ENCODE assay signal across 16 mouse cellular contexts in the genomic region with DNA sequence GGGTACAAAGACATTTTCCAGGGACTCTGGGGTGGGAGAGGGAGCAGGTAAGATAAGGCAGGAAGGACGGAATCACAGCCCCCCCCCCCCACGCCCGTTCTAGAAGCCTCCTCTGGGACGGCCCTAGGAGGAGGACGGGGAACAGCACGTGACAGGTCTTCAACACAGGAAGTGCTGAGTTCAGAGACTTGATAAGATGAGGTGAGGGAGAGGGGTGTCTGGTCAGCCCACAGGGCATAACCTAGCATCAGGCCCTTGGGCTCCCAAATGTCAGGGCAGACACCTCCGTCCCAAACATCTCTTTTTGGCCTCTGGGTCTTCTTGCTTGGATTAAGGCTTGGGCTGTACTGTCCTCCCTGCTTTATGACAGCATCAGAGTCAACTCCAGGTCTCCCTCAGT. TPM values are rescaled to one million over a fixed set of nuclear protein-coding genes. Genes with fewer than 3 reads are reported as not detected.
DNase-seq lines count a peak whose midpoint lies in the region; ATAC-seq and TF ChIP-seq lines count a peak whose summit lies in the region.
"Had no signal": no experiment of that assay in that cellular context is flagged by ENCODE, and none has a peak within 500 bp of the region (broad histone marks: within the 10 kb centered on the region; RNA-seq: fewer than 3 reads in every experiment).

No protein-coding gene starts in this region.

- no peak for DNase-seq in heart, postnatal 0 days (ENCODE audit: low spot score)
- DNase-seq in heart, adult 11 months, result no peak
- no peak for DNase-seq in neural tube, embryonic 10.5 days (ENCODE audit: extremely low spot score, low spot score)
- no peak for DNase-seq in kidney, postnatal 14 days
- no peak for DNase-seq in frontal cortex, postnatal 10 days (ENCODE audit: low spot score in 2 of 2)
- DNase-seq: cerebellum, adult 8-10 months; gastrocnemius, postnatal 10 days; lung, embryonic 14.5 days; right cerebral cortex, postnatal 14 days had no signal

- H3K9me3 ChIP-seq in heart, postnatal 0 days (replicated peaks; ENCODE audit: control insufficient read depth, low read length), result no peaks in the 10 kb centered on the region
- no peaks in the 10 kb centered on the region for H3K9me3 ChIP-seq in neural tube, embryonic 12.5 days
- no peaks in the 10 kb centered on the region for H3K9me3 ChIP-seq in hindbrain, embryonic 15.5 days
- no peaks in the 10 kb centered on the region for H3K9me3 ChIP-seq in neural tube, embryonic 15.5 days (replicated peaks)

- peaks cover 58% of the 10 kb centered on the region for H3K27me3 ChIP-seq in heart, postnatal 0 days (ENCODE audit: control insufficient read depth, insufficient read depth, low read length)
- peaks cover 31% of the 10 kb centered on the region; the same call in 1 of the 2 replicates for H3K27me3 ChIP-seq in neural tube, embryonic 12.5 days (replicated peaks)
- H3K27me3 ChIP-seq in hindbrain, embryonic 15.5 days, result peaks cover 10% of the 10 kb centered on the region
- H3K27me3 ChIP-seq in neural tube, embryonic 15.5 days (replicated peaks), result peaks cover 20% of the 10 kb centered on the region

- 0 out of 2 replicates have a peak, but pooled peaks have one; percentile 33 for ATAC-seq in heart, postnatal 0 days (ENCODE audit: insufficient read depth, low read depth)
- no peak; the same call in 1 of the 2 replicates for ATAC-seq in neural tube, embryonic 12.5 days (ENCODE audit: low FRiP score, low read depth)
- no peak for ATAC-seq in hindbrain, embryonic 15.5 days (ENCODE audit: low FRiP score, low read depth)
- ATAC-seq in neural tube, embryonic 15.5 days (ENCODE audit: low FRiP score), result no peak
- ATAC-seq: intestine, postnatal 0 days had no signal

- H3K4me1 ChIP-seq in heart, postnatal 0 days (ENCODE audit: control insufficient read depth, insufficient read depth), result no peaks in the 10 kb centered on the region
- H3K4me1 ChIP-seq in neural tube, embryonic 12.5 days, result peaks cover 14% of the 10 kb centered on the region
- H3K4me1 ChIP-seq in hindbrain, embryonic 15.5 days (replicated peaks), result peaks cover 12% of the 10 kb centered on the region
- peaks cover 12% of the 10 kb centered on the region for H3K4me1 ChIP-seq in neural tube, embryonic 15.5 days

- no peak overlapping the region for H3K4me3 ChIP-seq in heart, postnatal 0 days (ENCODE audit: low read depth, low read length)
- H3K4me3 ChIP-seq in neural tube, embryonic 12.5 days, result no peak overlapping the region
- H3K4me3 ChIP-seq in hindbrain, embryonic 15.5 days, result no peak overlapping the region
- H3K4me3 ChIP-seq in neural tube, embryonic 15.5 days (replicated peaks), result no peak overlapping the region

- no peak for TF ChIP-seq CTCF in heart, postnatal 0 days (IDR thresholded peaks at IDR 0.05; ENCODE audit: low read depth)

- H3K36me3 ChIP-seq in heart, postnatal 0 days (replicated peaks; ENCODE audit: control insufficient read depth, insufficient read depth, low read length), result no peaks in the 10 kb centered on the region
- H3K36me3 ChIP-seq in neural tube, embryonic 12.5 days, result no peaks in the 10 kb centered on the region
- H3K36me3 ChIP-seq in hindbrain, embryonic 15.5 days, result no peaks in the 10 kb centered on the region
- no peaks in the 10 kb centered on the region for H3K36me3 ChIP-seq in neural tube, embryonic 15.5 days

- H3K9ac ChIP-seq in heart, postnatal 0 days (replicated peaks; ENCODE audit: low read depth, low read length), result no peak overlapping the region
- H3K9ac ChIP-seq in neural tube, embryonic 12.5 days, result no peak overlapping the region
- no peak overlapping the region for H3K9ac ChIP-seq in hindbrain, embryonic 15.5 days
- no peak overlapping the region for H3K9ac ChIP-seq in neural tube, embryonic 15.5 days (replicated peaks)
- H3K9ac ChIP-seq: lung, embryonic 14.5 days had no signal

- WGBS in heart, postnatal 0 days, result 20% methylated on average over 6 of the region's 7 CpGs
- 61% methylated on average over 7 of the region's 7 CpGs for WGBS in neural tube, embryonic 12.5 days
- WGBS in hindbrain, embryonic 15.5 days, result 63% methylated on average over 7 of the region's 7 CpGs
- 63% methylated on average over 7 of the region's 7 CpGs for WGBS in neural tube, embryonic 15.5 days

- no peak for TF ChIP-seq EP300 in heart, postnatal 0 days (IDR thresholded peaks at IDR 0.05; ENCODE audit: low read depth)

- H3K27ac ChIP-seq in heart, postnatal 0 days (ENCODE audit: low read depth), result no peak overlapping the region
- no peak overlapping the region for H3K27ac ChIP-seq in neural tube, embryonic 12.5 days
- no peak overlapping the region for H3K27ac ChIP-seq in hindbrain, embryonic 15.5 days (replicated peaks)
- no peak overlapping the region for H3K27ac ChIP-seq in neural tube, embryonic 15.5 days (replicated peaks)

- no peak overlapping the region for H3K4me2 ChIP-seq in heart, postnatal 0 days (ENCODE audit: low read depth, low read length)
- peak overlapping the region; percentile 72 for H3K4me2 ChIP-seq in neural tube, embryonic 12.5 days (replicated peaks)
- peak overlapping the region; percentile 69; the same call in 1 of the 2 replicates for H3K4me2 ChIP-seq in hindbrain, embryonic 15.5 days
- peak overlapping the region; percentile 63; the same call in 1 of the 2 replicates for H3K4me2 ChIP-seq in neural tube, embryonic 15.5 days

RNA-seq across cellular contexts. Expression of gene Tnfrsf13c, which starts 0.9 kb away (rescaled TPM):
- 1.5 TPM in 1 of 2 replicates, not detected in the other for total RNA-seq in heart, postnatal 0 days (2014; rRNA removed; ENCODE audit: low replicate concordance)
- not detected in 2 replicates for polyA plus RNA-seq in heart, postnatal 0 days (2015; fragmentation: Nextera tagmentation; extraction: Ambion mirVana)
- 0.10 and 0.22 TPM in 2 replicates for polyA plus RNA-seq in neural tube, embryonic 12.5 days (2016; fragmentation: Nextera tagmentation; extraction: Ambion mirVana)
- 0.37 and 0.69 TPM in 2 replicates for polyA plus RNA-seq in hindbrain, embryonic 15.5 days (2015; fragmentation: Nextera tagmentation; extraction: Ambion mirVana)
- 0.66 and 0.90 TPM in 2 replicates for polyA plus RNA-seq in neural tube, embryonic 15.5 days (2015; fragmentation: Nextera tagmentation; extraction: Ambion mirVana)
- polyA plus RNA-seq: intestine, postnatal 0 days; lung, embryonic 14.5 days had no signal

RNA-seq across cellular contexts. Expression of gene Shisa8, which starts 10.6 kb away (rescaled TPM):
- total RNA-seq in heart, postnatal 0 days (2014; rRNA removed; ENCODE audit: low replicate concordance), result 0.19 and 7.5 TPM in 2 replicates
- polyA plus RNA-seq in heart, postnatal 0 days (2015; fragmentation: Nextera tagmentation; extraction: Ambion mirVana), result 0.07 and 0.23 TPM in 2 replicates
- 0.29 and 0.46 TPM in 2 replicates for polyA plus RNA-seq in neural tube, embryonic 12.5 days (2016; fragmentation: Nextera tagmentation; extraction: Ambion mirVana)
- polyA plus RNA-seq in hindbrain, embryonic 15.5 days (2015; fragmentation: Nextera tagmentation; extraction: Ambion mirVana), result 2.9 and 4.6 TPM in 2 replicates
- 4.6 and 6.7 TPM in 2 replicates for polyA plus RNA-seq in neural tube, embryonic 15.5 days (2015; fragmentation: Nextera tagmentation; extraction: Ambion mirVana)
- total RNA-seq: gastrocnemius, postnatal 10 days; megakaryocyte-erythroid progenitor cell, adult 5-6 weeks had no signal
- polyA plus RNA-seq: intestine, postnatal 0 days; stomach, embryonic 16.5 days had no signal

RNA-seq across cellular contexts. Expression of gene Cenpm, which starts 21.3 kb away (rescaled TPM):
- total RNA-seq in heart, postnatal 0 days (2014; rRNA removed; ENCODE audit: low replicate concordance), result 16.7 and 25.7 TPM in 2 replicates
- 22.5 and 25.6 TPM in 2 replicates for polyA plus RNA-seq in heart, postnatal 0 days (2015; fragmentation: Nextera tagmentation; extraction: Ambion mirVana)
- 45.5 and 45.8 TPM in 2 replicates for polyA plus RNA-seq in neural tube, embryonic 12.5 days (2016; fragmentation: Nextera tagmentation; extraction: Ambion mirVana)
- polyA plus RNA-seq in hindbrain, embryonic 15.5 days (2015; fragmentation: Nextera tagmentation; extraction: Ambion mirVana), result 24.0 and 25.4 TPM in 2 replicates
- polyA plus RNA-seq in neural tube, embryonic 15.5 days (2015; fragmentation: Nextera tagmentation; extraction: Ambion mirVana), result 17.8 and 23.4 TPM in 2 replicates

RNA-seq across cellular contexts. Expression of gene 1500009C09Rik, which starts 28.9 kb away (rescaled TPM):
- total RNA-seq in heart, postnatal 0 days (2014; rRNA removed; ENCODE audit: low replicate concordance), result not detected in 2 replicates
- polyA plus RNA-seq in heart, postnatal 0 days (2015; fragmentation: Nextera tagmentation; extraction: Ambion mirVana), result not detected in 2 replicates
- 1.7 and 3.2 TPM in 2 replicates for polyA plus RNA-seq in neural tube, embryonic 12.5 days (2016; fragmentation: Nextera tagmentation; extraction: Ambion mirVana)
- polyA plus RNA-seq in hindbrain, embryonic 15.5 days (2015; fragmentation: Nextera tagmentation; extraction: Ambion mirVana), result 15.9 and 16.6 TPM in 2 replicates
- 13.0 and 18.4 TPM in 2 replicates for polyA plus RNA-seq in neural tube, embryonic 15.5 days (2015; fragmentation: Nextera tagmentation; extraction: Ambion mirVana)
- total RNA-seq: gastrocnemius, postnatal 10 days; megakaryocyte-erythroid progenitor cell, adult 5-6 weeks had no signal
- polyA plus RNA-seq: heart, embryonic 14.5 days; intestine, postnatal 0 days; lung, embryonic 14.5 days; stomach, embryonic 16.5 days had no signal

RNA-seq across cellular contexts. Expression of gene Sept3, which starts 51.4 kb away (rescaled TPM):
- total RNA-seq in heart, postnatal 0 days (2014; rRNA removed; ENCODE audit: low replicate concordance), result 1.4 and 4.4 TPM in 2 replicates
- polyA plus RNA-seq in heart, postnatal 0 days (2015; fragmentation: Nextera tagmentation; extraction: Ambion mirVana), result 1.4 and 1.5 TPM in 2 replicates
- 235 and 268 TPM in 2 replicates for polyA plus RNA-seq in neural tube, embryonic 12.5 days (2016; fragmentation: Nextera tagmentation; extraction: Ambion mirVana)
- polyA plus RNA-seq in hindbrain, embryonic 15.5 days (2015; fragmentation: Nextera tagmentation; extraction: Ambion mirVana), result 374 and 408 TPM in 2 replicates
- polyA plus RNA-seq in neural tube, embryonic 15.5 days (2015; fragmentation: Nextera tagmentation; extraction: Ambion mirVana), result 338 and 367 TPM in 2 replicates
